Mouse (Mus musculus) erythroblast, embryonic 14.5 days (primary cell): ENCODE results near the gene Supt6.

Source experiments
- GATA1 ChIP-seq: IDR thresholded peaks from 2 replicates; pipeline ENCODE4 v1.6.1; 2012; ENCODE audit warnings: low read length, inconsistent platforms, mixed read lengths
- TAL1 ChIP-seq: IDR thresholded peaks from 3 replicates; pipeline ENCODE4 v1.6.1; 2012; ENCODE audit warnings: low read length, inconsistent platforms, mixed read lengths

GRCm38 (mm10) chr11:78172034-78172747 lies 73.6 kb downstream of the Supt6 start:
- TF ChIP-seq GATA1: no peak
- no peak for TF ChIP-seq TAL1
